Mouse (Mus musculus) frontal cortex, postnatal 25 days (tissue): Measurements from ENCODE around the gene Sertad2.

ENCODE experiments used
- DNase-seq, 2 experiments: peaks; one replicate each; pipeline ENCODE4 v3.0.0; 2022; ENCODE audit warnings: low spot score in 2 of 2

The Sertad2 gene

DNA sequence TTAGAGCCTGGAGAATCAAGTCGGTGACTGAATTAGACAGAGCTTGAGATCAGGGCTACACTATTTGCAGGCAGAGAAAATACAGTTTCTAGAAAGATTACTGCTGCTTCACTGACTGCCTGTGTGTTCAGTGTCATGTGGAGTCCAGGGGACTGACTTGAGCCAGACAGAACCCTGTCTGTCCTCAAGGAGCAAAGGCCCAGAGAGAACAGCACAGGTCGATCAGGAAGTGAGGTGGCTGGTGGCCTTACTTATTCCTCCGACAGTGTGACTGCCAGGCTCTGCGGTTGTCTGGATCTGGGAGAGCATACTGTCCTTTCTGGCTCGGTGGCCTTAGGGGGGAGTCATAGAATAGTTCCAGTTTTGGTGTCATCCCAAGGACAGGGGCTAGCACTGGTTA lies 137.7 kb downstream of the Sertad2 start:
- DNase-seq = no peak

DNA sequence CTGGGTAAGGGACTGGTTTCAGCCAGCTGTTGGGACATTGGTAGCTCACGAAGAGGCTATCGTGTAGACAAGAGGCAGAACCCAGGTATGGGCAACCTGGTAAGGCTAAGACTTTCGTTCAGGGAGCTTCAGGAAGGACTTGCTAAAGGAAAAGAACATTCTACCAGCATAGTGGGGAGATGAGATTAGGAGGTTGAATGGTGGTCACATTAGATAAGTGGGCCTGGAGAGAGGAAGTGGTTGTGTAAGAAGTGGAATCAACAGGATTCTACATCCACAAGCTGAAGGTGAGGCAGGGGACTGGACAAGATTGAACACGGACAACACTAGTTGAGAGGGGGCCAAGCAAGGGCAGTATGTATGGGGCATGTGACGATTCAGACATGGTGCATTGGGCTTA lies 138.6 kb downstream of the Sertad2 start:
- DNase-seq = no peak

DNA sequence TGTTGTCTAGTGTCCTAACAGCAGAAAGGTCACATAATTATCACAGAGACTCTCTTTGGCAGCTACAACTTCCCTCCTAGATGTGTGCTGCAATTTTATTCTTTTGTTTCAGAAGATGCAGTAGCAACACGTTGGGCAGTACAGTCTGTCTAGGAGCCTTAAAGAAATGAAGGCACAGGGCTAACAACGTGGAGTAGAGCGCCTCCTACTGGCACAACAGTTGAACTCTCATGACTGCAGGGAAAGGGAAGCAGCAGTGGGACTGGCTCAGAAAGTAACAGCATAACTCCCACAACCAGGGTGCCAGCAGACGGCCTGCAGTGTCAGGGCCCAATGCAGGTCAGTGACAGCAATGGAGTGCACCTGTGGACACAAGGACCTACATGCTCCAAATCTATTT lies 147.9 kb downstream of the Sertad2 start:
- peak; percentile 17 to 46 for DNase-seq
